Mouse (Mus musculus): Measurements from ENCODE around the gene Rnf144b. TPM values are rescaled to one million over a fixed set of nuclear protein-coding genes. Genes with fewer than 3 reads are reported as not detected.

The Rnf144b gene
- polyA plus RNA-seq, 1 experiment = 48.5 TPM

DNA sequence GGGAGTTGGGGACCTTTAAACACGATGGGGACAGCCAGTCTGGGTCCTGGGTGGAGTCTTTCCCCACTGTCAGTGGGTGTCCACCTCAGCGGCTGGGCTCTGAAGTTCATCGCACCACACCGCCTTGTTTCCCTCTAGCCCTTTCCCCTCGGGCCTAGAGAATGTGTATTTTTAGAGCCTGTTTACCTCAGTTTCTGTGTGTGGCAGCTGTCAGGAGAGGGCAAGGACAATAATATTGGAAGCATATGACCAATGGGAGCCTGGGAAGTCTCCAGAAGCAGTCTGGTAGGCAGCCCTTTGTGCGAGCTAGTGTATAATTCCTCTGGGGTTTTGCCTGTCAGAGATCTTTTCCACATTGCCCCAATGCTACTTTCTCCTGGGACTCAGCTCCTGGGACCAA, 95.9 kb downstream of the Rnf144b start:
- no peak for DNase-seq (ENCODE audit: low spot score)

DNA sequence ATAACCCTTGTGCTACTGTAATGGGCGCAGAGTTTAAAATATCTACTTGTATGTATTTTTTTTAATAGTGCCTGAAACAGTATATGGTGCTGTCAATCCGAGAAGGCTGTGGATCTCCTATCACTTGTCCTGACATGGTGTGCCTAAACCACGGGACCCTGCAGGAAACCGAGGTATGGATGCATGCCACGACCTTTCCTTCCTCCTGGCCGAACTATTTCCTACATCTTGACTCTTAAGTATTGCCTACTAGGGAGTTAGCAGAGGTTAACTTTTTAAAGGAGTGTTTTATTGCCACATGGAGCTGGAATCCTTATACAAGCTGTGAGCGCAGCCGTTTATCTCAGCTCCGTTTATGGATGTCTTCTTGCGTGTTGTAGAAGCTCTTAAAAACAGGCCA, 98.0 kb downstream of the Rnf144b start:
- no peak for DNase-seq (ENCODE audit: low spot score)

GRCm38 (mm10) chr13:47223576-47224538, 101.4 kb downstream of the Rnf144b start:
- DNase-seq (ENCODE audit: low spot score) = no peak

DNA sequence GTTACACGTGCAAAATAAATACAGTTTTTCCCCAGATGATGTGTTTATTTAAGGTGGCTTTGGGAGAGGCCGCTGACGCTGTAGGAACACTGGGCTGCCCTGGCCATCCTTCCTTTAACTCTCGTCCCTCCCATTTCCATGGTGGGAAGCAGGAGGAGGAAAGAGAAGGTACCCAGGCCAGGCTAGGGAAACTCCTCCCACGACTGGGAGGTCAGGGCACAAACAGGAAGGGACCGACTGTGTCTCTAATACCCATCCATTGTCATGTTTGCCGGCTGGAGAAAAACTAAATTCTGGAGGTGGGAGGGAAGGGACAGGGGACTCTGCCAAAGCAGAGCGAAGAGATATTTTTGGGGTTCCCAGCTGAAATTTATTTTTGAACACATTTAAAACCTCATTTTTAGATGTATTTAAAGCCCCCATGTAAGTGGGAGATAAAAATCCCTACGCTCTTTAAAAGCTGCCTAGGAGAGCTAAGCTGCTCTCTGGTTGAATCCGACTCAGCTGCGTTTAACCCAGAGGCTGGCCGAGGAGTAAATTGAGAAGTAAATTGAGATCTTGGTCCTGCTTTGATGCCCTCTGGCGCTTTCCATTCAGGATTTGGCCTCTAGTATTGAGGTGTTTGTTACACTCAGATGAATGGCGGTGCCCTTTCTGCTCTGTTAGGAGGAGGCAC, 102.3 kb downstream of the Rnf144b start:
- DNase-seq (ENCODE audit: low spot score) = no peak

DNA sequence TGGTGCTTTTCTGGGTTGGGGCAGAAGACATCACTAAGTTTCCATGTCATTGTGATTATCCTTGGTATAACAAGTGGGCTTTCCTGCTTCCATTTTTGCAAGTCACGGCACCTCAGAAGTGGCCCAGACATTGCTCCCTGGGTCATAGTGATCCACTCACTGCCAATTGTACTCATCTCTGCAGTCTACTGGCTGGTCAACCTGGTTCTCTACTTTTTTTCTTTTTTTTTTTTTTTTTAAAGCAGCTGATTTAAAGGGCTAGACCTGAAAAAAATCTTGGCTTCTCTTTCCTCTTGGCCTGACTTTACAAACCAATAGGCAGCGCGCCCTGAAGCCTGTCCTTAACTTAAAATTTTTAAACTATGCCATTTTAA, 102.9 kb downstream of the Rnf144b start:
- no peak for DNase-seq (ENCODE audit: low spot score)

DNA sequence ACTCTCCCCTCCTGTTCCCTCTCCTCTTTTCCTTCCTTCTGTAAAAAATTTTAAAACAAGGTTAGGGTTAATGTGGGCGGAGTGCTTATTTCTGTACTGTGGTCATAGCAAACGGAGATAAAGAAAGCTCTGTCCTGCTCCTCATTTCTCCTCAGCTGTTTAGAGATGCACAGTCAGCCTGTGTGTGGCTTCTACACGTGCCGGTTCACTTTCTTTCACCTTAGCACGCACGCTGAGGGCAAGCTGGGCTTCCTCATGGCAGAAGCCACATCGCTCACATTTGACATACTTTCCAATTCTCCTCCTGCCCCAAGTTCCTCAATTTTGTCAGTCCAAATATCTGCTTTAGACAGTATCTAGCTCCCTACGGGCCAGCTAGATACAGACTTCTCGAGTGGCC, 103.3 kb downstream of the Rnf144b start:
- no peak for DNase-seq (ENCODE audit: low spot score)

- no peak for DNase-seq (ENCODE audit: low spot score)
These were observed 104.1 kb downstream of the Rnf144b start for GRCm38 (mm10) chr13:47226521-47226920.

- DNase-seq (ENCODE audit: low spot score) = no peak
These were observed 105.7 kb downstream of the Rnf144b start for GRCm38 (mm10) chr13:47228201-47228600.

- no peak for DNase-seq (ENCODE audit: low spot score)
These were observed 106.3 kb downstream of the Rnf144b start for GRCm38 (mm10) chr13:47228626-47229190.

- DNase-seq (ENCODE audit: low spot score) = no peak
These were observed 109.7 kb downstream of the Rnf144b start for GRCm38 (mm10) chr13:47232163-47232562.

DNA sequence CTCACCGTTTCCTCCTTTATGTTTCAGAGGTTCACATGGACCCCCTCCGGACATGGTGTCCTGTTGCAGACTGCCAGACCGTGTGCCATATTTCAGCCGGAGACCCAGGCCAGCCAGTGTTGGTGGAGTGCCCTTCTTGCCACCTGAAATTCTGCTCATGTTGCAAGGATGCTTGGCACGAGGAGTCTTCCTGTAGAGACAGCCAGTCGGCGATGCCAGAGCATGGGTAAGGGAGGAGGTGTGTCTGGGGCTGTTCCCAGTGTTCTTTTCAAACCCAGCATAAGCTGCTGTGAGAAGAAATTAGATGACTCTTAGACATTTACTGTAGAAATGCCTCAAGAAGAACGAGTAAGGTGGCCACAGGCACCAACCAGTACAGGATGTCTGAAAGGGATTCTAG, 114.9 kb downstream of the Rnf144b start:
- no peak for DNase-seq (ENCODE audit: low spot score)

GRCm38 (mm10) chr13:47238131-47238530, 115.7 kb downstream of the Rnf144b start:
- DNase-seq (ENCODE audit: low spot score) = no peak

GRCm38 (mm10) chr13:47243569-47243968, 121.1 kb downstream of the Rnf144b start:
- no peak for DNase-seq (ENCODE audit: low spot score)

DNA sequence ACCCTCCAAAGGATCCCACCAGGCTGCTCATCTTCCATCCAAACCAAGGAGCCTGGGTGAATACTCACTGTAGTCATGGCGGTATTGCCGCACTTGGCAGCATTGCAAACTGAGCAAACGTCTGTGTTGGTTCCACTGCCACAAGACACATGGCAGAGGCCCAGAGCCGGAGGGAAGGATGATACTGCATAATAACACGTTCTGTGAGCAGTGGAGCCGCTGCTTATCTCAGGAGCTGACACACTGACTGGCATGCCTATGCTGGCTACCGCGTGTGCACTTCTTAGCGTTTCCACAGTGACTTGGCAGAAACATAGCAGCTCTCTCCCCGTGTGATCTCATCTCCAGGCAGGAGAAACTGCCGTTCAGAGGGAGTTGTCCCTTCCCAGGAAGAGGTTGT, 122.3 kb downstream of the Rnf144b start:
- no peak for DNase-seq (ENCODE audit: low spot score)

- DNase-seq (ENCODE audit: low spot score) = no peak
These were observed 124.0 kb downstream of the Rnf144b start for GRCm38 (mm10) chr13:47246459-47246858.

DNA sequence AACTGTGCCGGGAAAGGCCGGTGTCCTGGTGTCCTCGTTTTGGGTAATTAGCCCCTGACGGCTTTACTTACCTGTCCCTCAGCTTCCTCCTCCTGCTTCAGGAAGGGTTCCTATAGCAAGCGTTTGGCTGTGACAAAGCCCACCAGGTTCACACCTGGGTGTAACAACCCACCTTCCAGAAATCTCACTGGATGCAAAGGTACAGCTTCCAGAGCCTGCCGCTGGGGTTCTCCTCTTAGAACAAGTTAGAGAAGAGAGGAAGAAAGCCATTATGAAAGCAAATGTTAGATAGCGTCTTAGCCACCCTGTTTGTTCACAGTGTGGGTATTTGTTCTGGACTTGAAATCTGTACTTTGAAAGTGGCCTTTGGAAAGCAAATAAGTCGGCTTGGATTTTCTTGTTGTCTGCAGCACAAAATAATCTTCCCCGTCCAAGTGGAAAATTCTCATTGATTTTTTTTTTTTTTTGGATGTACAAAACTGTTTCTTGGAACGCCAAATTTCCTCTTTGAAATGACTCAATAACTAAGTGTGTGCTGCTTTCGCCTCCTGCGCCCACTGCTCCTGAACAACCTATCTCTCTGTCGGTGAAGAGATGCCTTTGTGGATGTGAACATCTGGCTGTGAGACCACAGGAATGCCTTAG, 124.8 kb downstream of the Rnf144b start:
- no peak for DNase-seq (ENCODE audit: low spot score)

- no peak for DNase-seq (ENCODE audit: low spot score)
These were observed 126.0 kb downstream of the Rnf144b start for GRCm38 (mm10) chr13:47248289-47249010.

GRCm38 (mm10) chr13:47250615-47251014, 128.2 kb downstream of the Rnf144b start:
- DNase-seq (ENCODE audit: low spot score) = no peak

DNA sequence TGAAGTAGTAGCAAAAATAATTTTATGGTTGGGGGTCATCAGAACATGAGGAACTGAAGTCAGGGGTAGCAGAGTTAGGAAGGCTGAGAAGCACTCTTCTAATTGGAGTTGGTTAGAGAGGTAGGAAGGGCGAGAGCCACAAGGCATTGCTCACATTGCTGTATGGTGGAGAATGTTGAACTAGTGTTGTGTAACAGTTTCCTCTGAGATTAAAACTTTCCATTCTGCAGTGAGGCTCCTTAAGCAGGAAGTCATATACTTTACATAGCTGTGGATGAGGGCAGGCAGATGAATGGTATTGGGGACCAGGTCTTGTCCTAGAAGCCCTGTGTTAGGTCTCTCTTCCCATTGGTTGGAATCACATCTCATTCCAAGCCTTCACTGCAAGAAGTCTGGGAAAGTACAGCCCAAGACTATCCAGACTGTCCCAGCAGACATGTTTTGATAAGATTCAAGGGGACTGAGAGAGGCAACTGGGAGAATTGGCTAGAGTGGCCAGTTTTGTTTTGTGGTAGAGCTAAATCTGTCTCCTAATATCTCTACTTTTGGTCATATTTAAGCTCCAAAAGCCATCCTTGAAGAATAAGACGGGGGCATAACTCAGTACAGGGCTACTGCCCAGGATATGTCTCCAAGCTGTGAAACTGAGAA, 128.8 kb downstream of the Rnf144b start:
- DNase-seq (ENCODE audit: low spot score) = no peak

DNA sequence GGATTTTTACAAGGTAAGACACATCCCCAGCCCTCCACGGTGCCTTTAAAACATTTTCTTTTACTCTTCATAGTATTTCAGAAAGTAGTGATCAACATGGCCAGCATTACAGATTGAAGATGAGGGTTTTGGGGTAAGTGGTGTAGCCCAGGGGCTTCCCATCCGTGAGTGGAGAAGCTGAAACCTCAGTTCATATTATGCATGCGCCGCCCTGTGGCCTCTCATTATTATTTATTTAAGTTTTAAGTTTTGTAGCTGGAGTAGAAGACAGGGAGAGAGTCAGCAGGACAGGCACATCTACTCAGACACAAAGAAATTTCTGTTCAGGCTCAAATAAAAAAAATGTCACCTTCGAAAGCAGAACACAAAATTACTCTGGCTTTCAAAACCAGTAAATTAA, 131.3 kb downstream of the Rnf144b start:
- DNase-seq (ENCODE audit: low spot score) = no peak

- no peak for DNase-seq (ENCODE audit: low spot score)
These were observed 136.8 kb downstream of the Rnf144b start for GRCm38 (mm10) chr13:47259297-47259696.

Data from urinary bladder, adult 2 months (tissue).